Mouse (Mus musculus) kidney, postnatal 0 days (tissue): Measurements from ENCODE around the gene Slc6a21. TPM values are rescaled to one million over a fixed set of nuclear protein-coding genes. Genes with fewer than 3 reads are reported as not detected.
A peak's percentile ranks its signal among the peaks of the same experiment; 100 is the strongest.

Experiments
- ATAC-seq: fragments of 200-750 bp; cut with Nextera tagmentation; replicated peaks from 2 replicates; pipeline ENCODE4 v1.8.0; 2017; ENCODE audit warnings: low read depth, moderate number of reproducible peaks, moderate TSS enrichment, moderate library complexity; ENCODE audit not compliant: low FRiP score
- DNase-seq: peaks from one replicate; pipeline ENCODE4 v3.0.0-alpha.2; 2016; ENCODE audit warnings: low spot score
- H3K27ac ChIP-seq: fragments of 300-500 bp; sonication (generic); 2 replicates; pipeline ENCODE4 v1.5.1; 2014; ENCODE audit warnings: mild to moderate bottlenecking
- H3K27me3 ChIP-seq: fragments of 300-500 bp; sonication (generic); 2 replicates; pipeline ENCODE4 v1.6.1; 2014; ENCODE audit warnings: low read length, mixed read lengths; ENCODE audit not compliant: insufficient read depth
- H3K36me3 ChIP-seq: fragments of 300-500 bp; sonication (generic); 2 replicates; pipeline ENCODE4 v1.6.1; 2014; ENCODE audit warnings: low read length, mixed read lengths; ENCODE audit not compliant: insufficient read depth
- H3K4me1 ChIP-seq: fragments of 300-500 bp; sonication (generic); replicated peaks from 2 replicates; pipeline ENCODE4 v1.6.1; 2014; ENCODE audit warnings: antibody characterized with exemption, low read length, mixed read lengths; ENCODE audit not compliant: insufficient read depth
- H3K4me2 ChIP-seq: fragments of 300-500 bp; sonication (generic); 2 replicates; pipeline ENCODE4 v1.6.1; 2014; ENCODE audit warnings: mild to moderate bottlenecking, low read length, moderate library complexity, mixed read lengths
- H3K4me3 ChIP-seq: fragments of 300-500 bp; sonication (generic); replicated peaks from 2 replicates; pipeline ENCODE4 v1.5.1; 2014; ENCODE audit warnings: low read depth, low read length
- H3K9ac ChIP-seq: fragments of 300-500 bp; sonication (generic); 2 replicates; pipeline ENCODE4 v1.6.1; 2014; ENCODE audit warnings: low read depth, low read length
- H3K9me3 ChIP-seq: fragments of 300-500 bp; sonication (generic); replicated peaks from 2 replicates; pipeline ENCODE4 v1.6.1; 2016; ENCODE audit warnings: low read length, inconsistent platforms, mixed read lengths
- CTCF ChIP-seq: IDR thresholded peaks from 2 replicates; pipeline ENCODE4 v1.5.1; 2016; ENCODE audit warnings: antibody characterized with exemption, low read depth, mild to moderate bottlenecking, moderate library complexity
- WGBS: fragments of 180-500 bp; shearing (Covaris S2); extraction: QIAGEN DNeasy Blood & Tissue Kit; methylation state at CpG from one replicate; pipeline ENCODE4 v1.1.7; 2014; 5-methylcytosine and 5-hydroxymethylcytosine counted together
- polyA plus RNA-seq: library from polyadenylated mRNA; unstranded; fragments of >200 nt; fragmentation: Nextera tagmentation; extraction: Ambion mirVana; gene quantifications from 2 replicates; pipeline ENCODE4 v1.2.1, GENCODE M21; 2015

Gene Slc6a21
- polyA plus RNA-seq, 1 experiment from 2014 or later: not detected

DNA sequence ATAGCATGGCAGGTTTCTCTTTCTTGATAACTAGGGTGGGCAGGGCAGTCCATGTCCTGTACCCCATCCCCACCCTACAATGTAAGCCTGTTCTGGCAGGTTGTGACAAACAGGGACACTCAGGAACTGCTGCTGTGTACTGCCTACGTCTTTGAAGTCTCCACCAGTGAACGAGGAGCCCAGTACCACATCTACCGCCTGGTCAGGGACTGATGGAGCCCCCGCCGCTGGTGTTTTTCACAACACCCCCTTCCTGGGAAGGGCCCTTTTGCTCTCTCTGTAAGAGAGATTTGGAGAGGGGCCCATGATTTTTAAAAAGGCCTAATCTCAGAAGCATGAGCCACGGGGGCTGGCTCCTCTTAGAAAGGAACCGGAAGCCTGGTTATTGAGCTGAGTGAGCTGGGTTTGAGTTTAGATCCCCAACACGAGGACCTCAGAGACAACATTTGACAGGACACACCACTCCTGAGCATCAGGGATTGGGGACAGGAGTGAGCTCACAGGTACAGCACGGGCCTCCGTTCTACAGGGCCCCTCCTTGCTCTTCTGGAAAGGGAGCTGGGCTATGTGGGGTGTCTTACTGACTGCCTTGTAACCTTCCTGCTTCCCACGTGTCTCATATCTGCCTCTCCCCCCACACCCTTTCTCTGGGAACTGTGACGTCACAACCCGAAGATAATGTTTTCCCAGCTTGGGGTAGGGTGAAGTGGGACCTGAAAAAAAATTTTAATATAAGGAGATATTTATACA lies 44.4 kb upstream of the Slc6a21 start:
- Histone ChIP-seq H3K9ac (no peak overlapping the region), H3K36me3 (peaks cover 33% of the 10 kb centered on the region), H3K27me3 (no peaks in the 10 kb centered on the region), H3K9me3 (no peaks in the 10 kb centered on the region), H3K4me2 (no peak overlapping the region), H3K4me1 (peaks cover 12% of the 10 kb centered on the region), H3K27ac (no peak overlapping the region), H3K4me3 (no peak overlapping the region)
- 59% methylated on average over 13 of the region's 13 CpGs for WGBS
- no peak for TF ChIP-seq CTCF
- DNase-seq: no peak
- no peak for ATAC-seq

DNA sequence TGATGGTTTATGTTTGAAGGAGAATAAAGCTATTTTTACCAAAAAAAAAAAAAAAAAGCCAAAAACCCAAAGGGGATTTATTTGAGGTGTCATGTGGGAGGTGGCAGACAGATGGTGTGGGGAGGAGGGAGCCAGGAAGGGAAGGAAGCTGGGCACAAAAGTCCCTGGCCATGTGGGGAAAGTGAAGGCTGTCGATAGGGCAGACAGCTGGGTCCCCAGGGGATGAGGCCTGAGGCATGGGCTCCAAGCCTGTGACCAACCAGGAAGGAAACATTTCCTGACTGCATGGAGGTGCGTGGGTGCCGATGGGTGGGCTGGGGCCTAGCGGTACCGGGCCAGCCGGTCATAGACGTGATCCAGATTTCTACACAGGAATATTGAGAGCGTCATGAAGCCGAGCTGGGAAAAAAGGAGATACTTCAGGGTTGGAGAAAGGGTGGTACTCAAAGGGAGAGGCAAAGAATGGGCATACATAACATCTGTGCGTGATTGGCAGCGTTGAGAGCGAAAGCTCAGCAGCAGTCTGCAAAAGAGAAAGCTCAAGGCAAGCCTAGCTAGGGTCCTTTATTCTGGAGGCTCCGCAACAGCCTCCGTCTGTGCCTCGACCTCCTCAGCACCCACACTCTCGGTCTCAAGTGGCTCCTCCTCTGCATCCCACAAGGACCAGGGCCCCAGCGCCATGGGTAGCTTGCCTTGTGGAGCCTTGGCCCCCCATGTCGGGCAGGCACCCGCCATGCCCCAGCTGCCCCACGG lies 43.6 kb upstream of the Slc6a21 start:
- H3K27ac ChIP-seq: no peak overlapping the region
- DNase-seq: no peak

DNA sequence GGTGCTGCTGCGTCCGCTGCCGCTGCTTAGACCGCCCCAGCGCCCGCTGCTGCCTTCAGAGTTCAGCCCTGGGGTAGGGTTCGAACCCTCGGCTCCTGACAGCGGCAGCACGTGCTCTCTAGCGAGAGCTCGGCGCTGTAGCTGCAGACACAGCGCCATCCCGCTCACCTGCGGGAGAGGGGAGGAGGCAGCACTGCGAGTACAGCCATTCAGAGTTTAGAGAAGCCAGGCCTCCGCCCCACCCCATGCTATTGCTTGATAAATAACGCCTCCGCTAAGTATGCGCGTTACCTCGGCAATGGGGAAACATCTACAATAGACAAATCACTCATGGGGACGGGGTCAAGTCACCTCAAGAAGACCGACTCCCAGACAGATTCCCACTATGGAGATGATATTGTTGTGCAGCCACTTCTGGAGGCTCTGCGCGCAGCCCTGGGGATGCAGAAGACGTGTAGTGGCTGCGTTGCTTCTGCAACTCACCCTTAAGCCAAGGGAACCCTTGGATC lies 42.9 kb upstream of the Slc6a21 start:
- Histone ChIP-seq H3K9me3 (no peaks in the 10 kb centered on the region), H3K4me1 (peaks cover 12% of the 10 kb centered on the region), H3K4me2 (peak overlapping the region; percentile 57), H3K9ac (0 out of 2 replicates have a peak overlapping the region, but pooled peaks have one; percentile 18), H3K27ac (no peak overlapping the region), H3K36me3 (peaks cover 22% of the 10 kb centered on the region), H3K4me3 (peak overlapping the region; percentile 20; the same call in 1 of the 2 replicates), H3K27me3 (no peaks in the 10 kb centered on the region)
- 17% methylated on average over 29 of the region's 29 CpGs for WGBS
- peak; percentile 39 for DNase-seq
- ATAC-seq: no peak; the same call in 1 of the 2 replicates
- no peak for TF ChIP-seq CTCF

More for the DNA sequence above, 43.6 kb upstream of the Slc6a21 start:
- Histone ChIP-seq H3K27me3 (no peaks in the 10 kb centered on the region), H3K4me3 (no peak overlapping the region), H3K9ac (peak overlapping the region; percentile 18; the same call in 1 of the 2 replicates), H3K9me3 (no peaks in the 10 kb centered on the region), H3K36me3 (peaks cover 28% of the 10 kb centered on the region), H3K4me2 (peak overlapping the region; percentile 57), H3K4me1 (peaks cover 12% of the 10 kb centered on the region)
- 35% methylated on average over 20 of the region's 20 CpGs for WGBS
- ATAC-seq: no peak
- no peak for TF ChIP-seq CTCF

DNA sequence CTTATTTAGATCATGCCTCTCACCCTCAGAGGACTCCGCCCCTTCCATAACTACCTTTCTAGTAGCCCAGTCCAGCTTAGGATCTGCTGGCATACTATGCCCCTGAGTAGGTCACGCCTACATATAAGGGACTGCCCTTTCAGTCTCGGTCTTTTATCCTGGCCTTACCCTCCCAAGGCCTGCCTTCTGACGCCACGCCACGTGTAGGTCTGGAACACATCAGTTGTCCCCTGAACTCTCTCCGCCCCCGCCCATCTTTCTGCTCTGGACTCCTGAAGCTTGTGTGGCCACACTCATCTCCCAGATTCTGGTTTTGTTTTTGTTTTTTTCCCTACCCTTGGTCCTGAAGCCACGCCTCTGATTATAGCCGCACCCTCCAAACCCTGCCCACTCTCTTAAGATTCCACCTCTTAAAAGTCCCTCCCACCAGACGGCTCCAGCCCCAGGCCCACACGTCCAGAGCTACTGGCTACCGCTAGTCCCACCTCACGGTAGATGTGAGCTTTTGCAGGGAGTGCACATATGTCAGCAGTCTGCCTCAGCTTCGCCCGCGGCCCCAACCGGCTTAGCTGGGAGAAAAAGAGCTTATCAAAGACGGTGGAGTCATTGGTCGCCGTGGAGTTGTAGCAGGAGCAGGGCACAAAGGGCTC lies 42.3 kb upstream of the Slc6a21 start:
- H3K4me3 ChIP-seq: peak overlapping the region; percentile 20; the same call in 1 of the 2 replicates
- peaks cover 17% of the 10 kb centered on the region for H3K36me3 ChIP-seq
- ATAC-seq (peak; percentile 82), DNase-seq (peak; percentile 94)
- H3K9ac ChIP-seq: 0 out of 2 replicates have a peak overlapping the region, but pooled peaks have one; percentile 25
- H3K27ac ChIP-seq: no peak overlapping the region
- H3K9me3 ChIP-seq: no peaks in the 10 kb centered on the region
- H3K27me3 ChIP-seq: no peaks in the 10 kb centered on the region
- 6% methylated on average over 21 of the region's 21 CpGs for WGBS
- peak overlapping the region; percentile 57 for H3K4me2 ChIP-seq
- TF ChIP-seq CTCF: peak; percentile 18; the same call in 1 of the 2 replicates
- H3K4me1 ChIP-seq: peaks cover 12% of the 10 kb centered on the region

DNA sequence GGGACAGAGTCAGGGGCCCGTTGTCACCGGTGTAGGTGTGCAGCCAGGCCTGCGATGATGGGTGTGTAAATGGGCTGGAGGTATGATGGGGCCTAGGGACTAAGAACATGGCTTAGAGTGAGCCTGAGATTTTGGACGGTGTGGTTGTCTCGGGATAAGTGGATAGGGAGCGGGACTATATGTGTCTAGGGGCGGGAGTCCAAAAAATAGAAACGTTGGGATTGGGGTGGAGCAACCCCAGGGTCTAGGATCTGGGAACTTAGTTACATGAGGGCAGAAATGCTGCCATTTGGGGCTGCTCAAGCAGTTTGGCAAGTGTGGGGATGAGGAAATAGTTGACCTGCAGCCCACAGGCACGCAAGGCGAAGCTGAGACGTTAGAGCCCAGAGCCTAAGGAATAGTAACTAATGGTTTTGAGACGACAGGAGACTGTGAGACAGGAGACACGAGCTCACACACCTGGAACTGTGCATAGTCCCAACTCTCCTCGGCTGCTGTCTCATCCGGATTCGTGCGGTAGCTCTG lies 41.6 kb upstream of the Slc6a21 start:
- DNase-seq (peak; percentile 14), ATAC-seq (0 out of 2 replicates have a peak, but pooled peaks have one; percentile 1)
- Histone ChIP-seq H3K27ac (no peak overlapping the region), H3K4me2 (peak overlapping the region; percentile 57), H3K4me1 (peaks cover 15% of the 10 kb centered on the region), H3K9me3 (no peaks in the 10 kb centered on the region), H3K9ac (0 out of 2 replicates have a peak overlapping the region, but pooled peaks have one; percentile 25), H3K27me3 (no peaks in the 10 kb centered on the region), H3K4me3 (peak overlapping the region; percentile 20; the same call in 1 of the 2 replicates), H3K36me3 (peaks cover 17% of the 10 kb centered on the region)
- no peak for TF ChIP-seq CTCF
- 37% methylated on average over 17 of the region's 17 CpGs for WGBS
